Mouse (Mus musculus): ENCODE results near the gene Naf1.

Naf1 gene

GRCm38 (mm10) chr8:66860023-66860422 lies at the start of gene Naf1:
TSS of gene Naf1 (plus strand) at chr8:66860217.
- DNase-seq (ENCODE audit: low read depth in 2 of 2, low spot score in 2 of 2), result peak; percentile 85 to 87

DNA sequence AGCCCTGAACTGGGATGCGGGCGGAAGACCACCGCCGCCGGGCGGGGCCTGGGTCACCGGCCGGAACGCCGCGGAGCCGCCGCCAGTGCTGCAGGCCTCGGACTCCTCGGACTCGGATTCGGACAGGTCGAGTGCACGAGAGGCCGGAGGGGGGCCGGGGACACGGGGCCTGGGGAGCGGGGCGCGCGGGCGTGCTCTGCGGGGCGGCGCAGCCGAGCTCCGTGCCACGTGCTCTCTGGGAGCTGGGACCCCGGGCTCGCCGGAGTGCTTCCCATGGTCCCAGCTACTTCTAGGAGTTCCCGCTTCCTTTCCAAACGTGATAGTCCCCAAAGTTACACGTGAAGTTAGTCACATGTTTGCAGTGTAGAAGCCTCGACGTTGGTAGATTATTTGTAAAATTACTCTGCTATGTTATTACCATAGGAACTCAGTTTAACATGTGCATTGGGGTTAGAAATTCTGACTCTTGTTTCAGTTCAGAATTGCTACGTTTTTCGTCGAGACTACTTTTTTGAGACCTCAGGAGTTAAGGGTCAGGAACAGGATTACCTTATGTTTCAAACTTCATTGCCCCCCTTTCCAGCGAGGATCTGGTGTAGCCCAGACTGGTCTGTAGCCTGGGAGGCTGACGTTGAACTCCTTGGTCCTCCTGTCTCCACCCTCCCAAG lies 1.0 kb downstream of the Naf1 start:
- DNase-seq (ENCODE audit: low read depth in 2 of 2, low spot score in 2 of 2), result peak in 1 of 2 experiments; percentile 18

- no peak for DNase-seq (ENCODE audit: low read depth in 2 of 2, low spot score in 2 of 2)
These were observed 1.8 kb downstream of the Naf1 start for GRCm38 (mm10) chr8:66861589-66862500.

DNA sequence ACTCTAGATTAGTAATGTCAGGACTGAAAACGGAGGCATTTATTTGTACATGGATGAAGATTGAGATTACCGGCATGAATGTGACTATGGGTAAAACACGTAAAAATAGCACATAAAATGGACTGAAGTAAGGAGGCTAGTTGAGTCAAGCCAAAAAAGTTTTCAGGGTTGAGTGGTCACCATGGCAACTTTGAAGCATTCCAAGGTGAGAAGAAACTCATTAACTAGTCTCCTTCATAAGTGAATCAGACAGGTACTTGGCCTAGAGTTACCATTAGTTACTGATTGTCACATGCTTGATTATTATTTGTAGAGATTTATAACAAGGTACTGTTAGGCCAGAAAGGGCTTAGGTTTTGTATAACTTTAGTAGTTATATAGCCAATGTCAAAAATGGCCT lies 3.7 kb downstream of the Naf1 start:
- DNase-seq (ENCODE audit: low read depth in 2 of 2, low spot score in 2 of 2), result no peak

DNA sequence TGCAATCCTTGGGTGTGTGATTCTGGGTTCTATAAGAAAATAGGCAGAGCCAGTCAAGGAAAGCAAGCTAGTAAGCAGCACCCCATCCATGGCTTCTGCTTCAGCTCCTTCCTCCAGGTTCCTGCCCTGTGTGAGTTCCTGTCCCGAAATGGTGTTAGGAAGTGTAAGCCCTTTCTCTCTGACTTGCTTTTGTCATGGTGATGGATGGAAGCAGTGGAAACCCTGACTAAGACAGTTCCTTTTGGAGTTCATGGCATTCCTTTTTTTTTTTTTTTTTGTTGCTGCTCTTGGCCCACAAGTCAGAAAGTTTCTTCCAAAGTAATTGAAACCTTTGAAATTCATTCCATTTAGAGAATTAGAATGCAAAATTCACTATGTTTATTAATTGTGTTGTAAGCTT lies 5.1 kb downstream of the Naf1 start:
- DNase-seq (ENCODE audit: low read depth in 2 of 2, low spot score in 2 of 2), result no peak

GRCm38 (mm10) chr8:66867679-66868078 lies 7.7 kb downstream of the Naf1 start:
- DNase-seq (ENCODE audit: low read depth in 2 of 2, low spot score in 2 of 2), result no peak

- no peak for DNase-seq (ENCODE audit: low read depth in 2 of 2, low spot score in 2 of 2)
These were observed 9.4 kb downstream of the Naf1 start for GRCm38 (mm10) chr8:66869211-66869932.

DNA sequence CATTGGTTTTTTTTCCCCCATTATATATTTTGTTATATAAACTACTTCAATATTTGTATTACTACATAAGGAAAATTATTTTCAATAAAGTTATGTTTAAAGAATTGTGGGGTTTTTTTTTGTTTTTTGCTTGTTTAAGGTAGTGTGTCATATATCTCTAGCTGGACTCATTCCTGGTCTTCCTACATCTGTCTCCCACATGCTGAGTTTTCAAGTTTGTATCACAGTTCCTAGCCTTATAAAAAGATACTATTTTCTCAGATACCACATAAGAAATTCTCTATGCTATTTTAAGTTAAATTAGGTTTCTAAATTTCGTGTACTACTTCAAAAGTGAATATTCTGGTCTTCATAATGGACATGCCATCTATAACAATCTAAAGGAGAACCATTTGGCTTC lies 23.8 kb downstream of the Naf1 start:
- DNase-seq (ENCODE audit: low read depth in 2 of 2, low spot score in 2 of 2), result no peak

DNA sequence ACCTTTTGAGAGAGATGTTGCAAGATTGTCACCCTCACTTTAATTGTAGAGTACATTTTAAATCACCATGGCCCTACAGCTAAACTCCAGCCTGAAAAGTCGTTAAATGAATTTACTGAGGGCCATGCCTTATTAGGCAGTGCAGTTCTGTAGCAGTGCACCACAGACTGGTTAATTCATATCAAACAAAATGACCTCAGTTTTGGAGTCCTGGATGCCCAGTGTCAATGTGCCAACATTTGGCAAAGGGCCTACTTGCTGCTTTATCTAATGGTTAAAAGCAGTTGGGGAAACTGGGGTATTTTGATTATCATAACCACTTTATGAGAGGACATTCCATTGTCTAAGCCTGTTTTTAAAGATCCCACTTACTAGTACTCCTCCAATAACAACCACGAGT lies 31.9 kb downstream of the Naf1 start:
- no peak for DNase-seq (ENCODE audit: low read depth in 2 of 2, low spot score in 2 of 2)

DNA sequence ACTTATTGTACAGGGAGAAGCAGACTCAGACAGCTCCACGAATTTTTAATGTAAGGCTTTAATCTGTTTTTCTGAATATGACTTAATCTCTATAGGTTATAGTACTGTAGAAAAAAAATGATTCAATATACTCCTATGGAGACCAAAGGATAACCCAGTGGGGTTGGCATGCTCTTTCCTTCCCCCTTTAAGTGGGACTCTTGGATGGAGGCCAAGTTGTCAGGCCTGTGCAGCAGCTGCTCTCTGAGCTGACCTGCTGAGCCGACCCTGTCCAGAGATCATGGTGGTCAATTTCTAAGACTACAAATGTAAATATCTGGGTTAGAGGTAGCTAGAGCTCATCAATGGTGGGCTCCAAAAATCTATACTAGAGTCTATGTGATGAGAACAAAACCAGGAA lies 45.0 kb downstream of the Naf1 start:
- DNase-seq (ENCODE audit: low read depth in 2 of 2, low spot score in 2 of 2), result no peak

DNA sequence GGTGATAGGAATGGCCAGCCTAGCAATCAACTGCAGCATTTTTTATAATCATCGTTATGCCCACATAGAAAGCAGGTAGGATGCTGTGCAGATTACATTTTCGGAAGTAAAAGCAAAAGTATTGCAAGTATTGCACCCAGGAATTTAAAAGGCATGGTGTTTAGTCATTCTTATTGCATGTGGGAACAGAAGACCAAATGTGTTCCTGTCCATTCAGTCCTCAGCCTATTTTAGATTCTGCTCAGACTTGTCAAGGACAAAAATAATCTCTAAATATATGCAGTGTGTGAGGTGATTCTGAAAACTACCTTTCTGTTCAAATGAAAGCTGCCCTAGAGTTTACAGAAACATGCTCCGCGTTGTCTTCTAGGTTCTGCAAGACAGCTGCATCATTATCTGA lies 45.5 kb downstream of the Naf1 start:
- DNase-seq (ENCODE audit: low read depth in 2 of 2, low spot score in 2 of 2), result no peak

DNA sequence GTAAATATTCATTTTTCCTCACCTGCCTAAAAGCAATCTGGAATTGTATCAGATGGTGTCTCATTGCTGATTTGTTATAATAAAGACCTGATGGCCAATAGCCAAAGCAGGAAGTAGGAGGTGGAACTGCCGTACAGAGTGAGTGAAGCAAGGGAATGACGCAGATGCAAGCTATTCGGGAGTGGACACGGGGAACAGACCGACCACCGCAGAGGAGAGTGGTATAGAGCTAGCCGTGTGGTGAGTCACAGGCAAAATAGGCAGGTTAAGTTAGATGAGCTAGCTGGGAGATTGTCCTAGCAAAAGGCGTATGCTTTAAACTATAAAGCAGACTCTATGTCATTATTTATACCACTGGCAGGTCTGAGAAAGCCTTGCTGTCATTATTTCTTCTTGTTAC lies 46.1 kb downstream of the Naf1 start:
- DNase-seq (ENCODE audit: low read depth in 2 of 2, low spot score in 2 of 2), result no peak

- DNase-seq (ENCODE audit: low read depth in 2 of 2, low spot score in 2 of 2), result no peak
These were observed 50.7 kb downstream of the Naf1 start for GRCm38 (mm10) chr8:66910684-66911083.

- peak; percentile 3 to 4 for DNase-seq (ENCODE audit: low read depth in 2 of 2, low spot score in 2 of 2)
These were observed 53.9 kb downstream of the Naf1 start for GRCm38 (mm10) chr8:66913616-66914536.

GRCm38 (mm10) chr8:66916056-66916455 lies 56.0 kb downstream of the Naf1 start:
- no peak for DNase-seq (ENCODE audit: low read depth in 2 of 2, low spot score in 2 of 2)

DNA sequence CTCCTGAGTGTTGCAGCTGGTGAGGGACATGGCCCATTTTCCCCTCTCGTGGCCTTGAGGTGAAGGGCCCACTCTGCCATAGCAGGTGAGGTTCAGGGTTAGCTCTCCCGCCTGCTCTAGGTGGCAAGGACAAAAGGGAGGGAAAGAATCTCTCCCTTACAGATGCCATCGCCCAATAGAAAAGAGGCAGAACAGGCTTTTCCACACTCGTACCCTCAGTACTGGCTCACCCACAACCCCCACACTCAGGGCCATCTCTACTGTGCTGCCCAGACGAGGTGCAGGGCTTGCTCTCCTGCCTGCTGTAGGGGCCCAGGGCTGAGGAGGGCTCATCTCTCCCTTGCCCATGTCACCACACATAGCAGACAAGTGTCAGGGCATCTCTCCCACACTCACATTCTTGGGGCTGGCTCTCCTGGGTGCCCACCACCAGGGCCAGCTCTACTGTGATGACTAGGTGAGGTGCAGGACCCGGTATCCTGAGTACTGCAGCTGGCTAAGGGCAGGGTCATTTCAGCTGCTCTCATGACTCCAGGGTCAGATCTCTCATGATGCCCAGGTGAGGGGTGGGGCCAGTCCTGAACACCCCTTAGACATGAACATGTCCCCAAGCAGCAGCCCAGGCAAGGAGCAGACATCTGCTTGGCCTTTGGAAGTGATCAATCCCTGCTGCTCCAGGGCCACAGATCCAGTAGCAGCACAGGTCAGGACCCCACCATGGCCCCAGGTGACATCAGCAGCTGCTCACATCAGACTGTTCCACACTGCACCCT lies 57.9 kb downstream of the Naf1 start:
- no peak for DNase-seq (ENCODE audit: low read depth in 2 of 2, low spot score in 2 of 2)

- no peak for DNase-seq (ENCODE audit: low read depth in 2 of 2, low spot score in 2 of 2)
These were observed 58.5 kb downstream of the Naf1 start for GRCm38 (mm10) chr8:66918471-66918870.

- no peak for DNase-seq (ENCODE audit: low read depth in 2 of 2, low spot score in 2 of 2)
These were observed 73.7 kb downstream of the Naf1 start for GRCm38 (mm10) chr8:66933746-66934145.

GRCm38 (mm10) chr8:66936236-66936635 lies 76.2 kb downstream of the Naf1 start:
- DNase-seq (ENCODE audit: low read depth in 2 of 2, low spot score in 2 of 2), result no peak

Measured in CD8-positive naive resting alpha-beta T cell, adult 2 months (primary cell).